Mouse (Mus musculus): Measurements from ENCODE around the gene Sik3. TPM values are rescaled to one million over a fixed set of nuclear protein-coding genes. Genes with fewer than 3 reads are reported as not detected.

Sik3 gene
- 11.8 and 12.6 TPM in 2 replicates for polyA plus RNA-seq (2016; fragmentation: Nextera tagmentation; extraction: Ambion mirVana)

DNA sequence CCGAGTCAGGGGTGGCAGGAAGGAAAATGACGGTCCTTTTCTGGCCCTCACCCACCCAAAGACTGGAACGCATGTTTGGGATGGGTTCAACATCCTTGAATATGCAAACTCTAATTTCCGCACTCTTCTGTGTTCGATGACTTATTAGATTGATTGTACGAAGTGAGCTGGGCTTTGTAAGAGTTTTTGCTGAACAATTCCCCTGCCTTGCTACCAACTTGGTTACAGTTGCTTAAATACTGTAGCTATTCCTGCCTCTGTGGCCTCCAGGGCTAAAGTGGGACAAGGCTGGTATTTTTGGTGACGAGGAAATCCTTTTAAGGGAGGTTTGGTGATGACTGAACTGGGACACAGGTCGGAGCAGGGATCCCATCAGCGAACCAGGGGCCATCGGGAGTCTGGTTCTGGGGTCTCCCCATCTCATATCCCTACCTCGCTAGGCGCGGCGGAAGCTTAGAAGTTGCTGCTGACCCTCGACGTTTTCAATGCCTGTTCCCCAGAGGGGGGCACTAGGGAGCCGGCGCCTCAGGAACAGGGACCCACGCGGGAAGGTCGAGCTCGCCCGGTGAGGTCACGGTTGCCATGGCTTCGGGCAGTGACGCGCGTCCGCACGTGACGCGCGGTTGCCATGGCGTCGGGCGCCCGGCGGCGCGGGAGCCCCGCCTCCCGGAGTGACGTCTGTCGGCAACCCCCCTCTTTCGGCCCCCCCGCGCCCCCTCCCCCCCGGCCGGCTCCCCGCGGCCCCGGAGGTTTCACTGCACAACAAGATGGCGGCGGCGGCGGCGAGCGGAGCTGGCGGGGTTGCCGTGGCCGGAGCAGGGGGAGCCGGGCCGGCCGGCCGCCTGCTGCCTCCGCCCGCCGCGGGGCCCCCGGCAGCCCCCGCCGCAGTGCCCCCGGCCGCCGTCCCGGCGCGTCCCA lies at the start of gene Sik3, which contains the start of gene Pafah1b2:
TSS of gene Sik3 (plus strand) at position 730 of the 918 bp plus-strand sequence.
TSS of gene Pafah1b2 (minus strand) at position 600 of the 918 bp plus-strand sequence.
- H3K36me3 ChIP-seq: no peaks in the 10 kb centered on the region

DNA sequence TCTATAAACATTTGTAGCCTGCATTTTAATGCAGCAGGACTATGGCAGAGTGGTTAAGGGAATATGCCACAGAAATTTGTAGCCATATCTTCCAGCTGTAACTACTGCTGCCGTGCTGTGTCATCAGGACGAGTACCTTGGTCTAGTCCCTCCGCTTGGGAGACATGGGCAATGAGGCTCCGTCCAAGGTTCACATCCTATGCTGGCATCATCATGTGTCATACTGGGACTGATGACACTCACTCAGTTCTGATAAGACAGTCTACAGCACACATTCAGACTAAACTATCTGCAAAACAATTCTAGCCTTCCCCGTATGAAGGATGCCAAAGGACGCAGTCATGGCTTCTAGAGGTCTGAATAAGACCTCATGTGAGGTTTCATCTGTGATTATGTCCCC lies 49.0 kb upstream of the Sik3 start:
- Histone ChIP-seq H3K9ac (replicated peaks) (no peak overlapping the region), H3K27me3 (no peaks in the 10 kb centered on the region), H3K27ac (replicated peaks) (no peak overlapping the region), H3K4me2 (replicated peaks) (no peak overlapping the region), H3K4me3 (no peak overlapping the region), H3K4me1 (no peaks in the 10 kb centered on the region), H3K9me3 (no peaks in the 10 kb centered on the region), H3K36me3 (peaks cover 76% of the 10 kb centered on the region)
- no peak for ATAC-seq (ENCODE audit: low FRiP score, low read depth)
- WGBS: 94% methylated on average over 6 of the region's 6 CpGs

More for the DNA sequence above, at the start of gene Sik3, which contains the start of gene Pafah1b2:
- Histone ChIP-seq H3K9me3 (no peaks in the 10 kb centered on the region), H3K9ac (replicated peaks) (peak within 1 kb of the TSS; percentile 98), H3K27me3 (no peaks in the 10 kb centered on the region; the same call in 1 of the 2 replicates), H3K27ac (replicated peaks) (peak within 1 kb of the TSS; percentile 90), H3K4me3 (peak within 1 kb of the TSS; percentile 91), H3K4me1 (peaks cover 46% of the 10 kb centered on the region), H3K4me2 (replicated peaks) (peak within 1 kb of the TSS; percentile 76)
- ATAC-seq (ENCODE audit: low FRiP score, low read depth): peak; percentile 83
- 6% methylated on average over 38 of the region's 78 CpGs for WGBS

DNA sequence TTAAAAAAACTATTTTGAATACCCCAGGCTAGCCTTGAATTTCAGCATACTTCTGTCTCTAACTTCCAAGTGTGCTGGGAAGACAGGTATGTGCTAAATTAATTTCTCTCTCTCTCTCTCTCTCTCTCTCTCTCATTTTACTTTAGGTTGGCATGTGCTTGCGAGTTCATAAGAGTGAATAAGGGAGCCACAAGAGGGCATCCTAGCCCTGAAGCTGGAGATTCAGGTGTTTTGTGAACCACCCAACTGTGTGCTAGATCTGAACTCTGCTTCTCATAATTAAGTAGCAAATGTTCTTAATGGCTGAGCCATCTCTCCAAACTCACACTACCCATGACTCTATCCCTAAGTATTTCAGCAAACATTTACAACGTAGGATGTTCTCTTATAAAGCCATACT lies 35.7 kb upstream of the Sik3 start:
- Histone ChIP-seq H3K9ac (replicated peaks) (no peak overlapping the region), H3K27me3 (no peaks in the 10 kb centered on the region), H3K4me1 (peaks cover 13% of the 10 kb centered on the region), H3K27ac (replicated peaks) (no peak overlapping the region), H3K9me3 (no peaks in the 10 kb centered on the region), H3K4me3 (no peak overlapping the region), H3K36me3 (peaks cover 43% of the 10 kb centered on the region), H3K4me2 (replicated peaks) (no peak overlapping the region)
- WGBS: 87% methylated on average over 2 of the region's 2 CpGs
- no peak for ATAC-seq (ENCODE audit: low FRiP score, low read depth)

DNA sequence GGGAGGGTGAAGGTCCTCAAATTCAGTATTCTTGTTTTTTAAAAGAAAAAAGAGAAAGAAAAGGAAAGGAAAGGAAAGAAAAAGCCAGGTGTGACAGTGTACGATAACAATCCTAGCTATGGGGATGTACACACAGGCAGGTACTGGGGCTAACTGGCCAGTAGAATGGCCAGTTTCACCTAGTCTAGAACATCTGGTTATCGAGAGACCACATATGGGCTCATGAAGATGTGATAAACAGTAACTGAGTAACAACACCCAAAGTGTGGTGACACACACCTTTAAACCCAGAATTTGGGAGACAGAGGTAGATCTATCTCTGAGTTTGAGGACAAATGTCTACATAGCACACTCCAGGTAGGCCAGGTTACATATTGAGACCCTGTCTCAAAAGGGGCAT lies 32.8 kb upstream of the Sik3 start:
- no peak for ATAC-seq (ENCODE audit: low FRiP score, low read depth)
- Histone ChIP-seq H3K4me3 (no peak overlapping the region), H3K36me3 (peaks cover 21% of the 10 kb centered on the region), H3K27ac (replicated peaks) (no peak overlapping the region), H3K4me1 (peaks cover 30% of the 10 kb centered on the region), H3K9me3 (no peaks in the 10 kb centered on the region), H3K9ac (replicated peaks) (no peak overlapping the region), H3K27me3 (no peaks in the 10 kb centered on the region), H3K4me2 (replicated peaks) (no peak overlapping the region)
- 96% methylated on average over 2 of the region's 2 CpGs for WGBS

DNA sequence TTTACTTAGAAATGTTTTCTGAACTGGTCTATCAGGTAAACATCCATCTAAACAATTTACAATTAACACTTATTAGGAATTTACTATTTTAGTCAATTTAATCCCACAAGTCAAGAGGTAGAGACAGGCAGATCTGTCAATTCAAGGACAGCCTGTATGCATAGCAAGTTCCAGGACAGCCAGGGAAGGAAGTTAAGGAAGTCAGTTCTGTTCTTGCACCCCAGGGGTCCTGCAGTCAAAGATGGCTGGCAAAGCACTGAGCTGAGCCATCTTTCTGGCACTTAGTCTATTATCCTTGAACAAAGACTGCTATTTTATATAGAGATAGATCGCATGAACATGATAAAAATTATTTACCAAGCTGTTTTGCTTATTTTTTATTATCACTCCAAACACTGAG lies 32.0 kb upstream of the Sik3 start:
- ATAC-seq (ENCODE audit: low FRiP score, low read depth): no peak
- 100% methylated on average over 1 of the region's 1 CpGs for WGBS
- no peak overlapping the region for H3K4me2 ChIP-seq (replicated peaks)

DNA sequence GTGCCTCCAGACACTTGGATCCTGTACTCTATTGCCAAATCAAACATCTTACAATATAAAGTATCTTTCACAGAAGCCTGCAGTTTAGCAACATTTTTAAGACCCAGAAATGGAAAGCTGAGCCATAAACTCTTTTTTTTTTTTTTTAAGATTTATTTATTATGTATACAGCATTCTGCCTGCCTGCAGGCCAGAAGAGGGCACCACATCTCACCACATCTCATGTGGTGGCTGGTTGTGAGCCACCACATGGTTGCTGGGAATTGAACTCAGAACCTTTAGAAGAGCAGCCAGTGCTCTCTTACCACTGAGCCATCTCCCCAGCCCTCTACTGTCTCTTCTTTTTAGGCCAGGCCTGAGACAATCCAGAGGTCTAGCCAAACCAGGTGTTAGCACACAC lies 31.3 kb upstream of the Sik3 start:
- Histone ChIP-seq H3K27me3 (no peaks in the 10 kb centered on the region), H3K9me3 (no peaks in the 10 kb centered on the region), H3K4me2 (replicated peaks) (no peak overlapping the region), H3K4me3 (no peak overlapping the region), H3K27ac (replicated peaks) (no peak overlapping the region), H3K9ac (replicated peaks) (no peak overlapping the region), H3K4me1 (peaks cover 39% of the 10 kb centered on the region), H3K36me3 (0 out of 2 replicates have a peak, but pooled peaks cover 9% of the 10 kb centered on the region)
- ATAC-seq (ENCODE audit: low FRiP score, low read depth): no peak

More for the DNA sequence above, 32.0 kb upstream of the Sik3 start:
- H3K9ac ChIP-seq (replicated peaks): no peak overlapping the region
- H3K36me3 ChIP-seq: peaks cover 15% of the 10 kb centered on the region; the same call in 1 of the 2 replicates
- H3K4me1 ChIP-seq: peaks cover 36% of the 10 kb centered on the region
- H3K27ac ChIP-seq (replicated peaks): no peak overlapping the region
- H3K4me3 ChIP-seq: no peak overlapping the region
- H3K27me3 ChIP-seq: no peaks in the 10 kb centered on the region
- H3K9me3 ChIP-seq: no peaks in the 10 kb centered on the region

DNA sequence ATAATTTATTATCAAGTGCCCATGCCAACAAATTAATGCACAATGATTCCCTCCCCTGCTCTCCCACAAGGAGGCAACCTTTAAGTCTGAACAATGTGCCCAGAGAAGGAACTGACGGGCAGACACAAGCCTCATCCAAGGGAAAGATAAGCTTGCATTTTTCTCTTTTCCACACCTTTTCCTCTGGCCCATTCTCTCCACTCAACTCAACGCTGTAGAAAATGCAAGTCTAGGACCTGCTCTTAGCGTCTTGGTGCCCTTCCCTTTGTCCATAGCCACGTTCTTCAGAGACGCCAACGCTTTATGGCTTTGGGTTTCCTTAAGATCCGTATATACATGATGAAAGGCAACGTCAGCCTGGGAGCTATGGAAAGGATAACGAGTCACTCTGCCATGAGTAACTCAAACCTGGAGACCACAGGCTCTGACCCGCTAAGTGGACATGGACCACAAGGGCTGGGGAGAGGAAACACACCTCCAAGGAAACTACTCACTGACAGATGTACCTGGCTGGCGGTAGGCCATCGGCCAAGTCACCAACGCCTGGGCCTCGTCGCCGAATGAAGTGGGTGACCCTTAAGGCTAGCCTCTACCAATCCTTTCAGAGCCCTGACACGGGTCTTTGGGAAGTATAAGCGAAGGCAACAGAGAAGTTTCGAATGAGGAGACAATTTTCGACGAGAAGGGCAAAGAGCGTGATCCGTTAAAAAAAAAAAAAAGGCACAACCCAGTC lies 28.8 kb upstream of the Sik3 start:
- Histone ChIP-seq H3K4me3 (peak overlapping the region; percentile 98), H3K27me3 (no peaks in the 10 kb centered on the region), H3K9me3 (no peaks in the 10 kb centered on the region), H3K4me2 (replicated peaks) (peak overlapping the region; percentile 94), H3K4me1 (peaks cover 39% of the 10 kb centered on the region), H3K9ac (replicated peaks) (peak overlapping the region; percentile 97), H3K36me3 (0 out of 2 replicates have a peak, but pooled peaks cover 4% of the 10 kb centered on the region), H3K27ac (replicated peaks) (peak overlapping the region; percentile 96)
- ATAC-seq (ENCODE audit: low FRiP score, low read depth): peak; percentile 14; the same call in 1 of the 2 replicates
- WGBS: 2% methylated on average over 23 of the region's 23 CpGs

DNA sequence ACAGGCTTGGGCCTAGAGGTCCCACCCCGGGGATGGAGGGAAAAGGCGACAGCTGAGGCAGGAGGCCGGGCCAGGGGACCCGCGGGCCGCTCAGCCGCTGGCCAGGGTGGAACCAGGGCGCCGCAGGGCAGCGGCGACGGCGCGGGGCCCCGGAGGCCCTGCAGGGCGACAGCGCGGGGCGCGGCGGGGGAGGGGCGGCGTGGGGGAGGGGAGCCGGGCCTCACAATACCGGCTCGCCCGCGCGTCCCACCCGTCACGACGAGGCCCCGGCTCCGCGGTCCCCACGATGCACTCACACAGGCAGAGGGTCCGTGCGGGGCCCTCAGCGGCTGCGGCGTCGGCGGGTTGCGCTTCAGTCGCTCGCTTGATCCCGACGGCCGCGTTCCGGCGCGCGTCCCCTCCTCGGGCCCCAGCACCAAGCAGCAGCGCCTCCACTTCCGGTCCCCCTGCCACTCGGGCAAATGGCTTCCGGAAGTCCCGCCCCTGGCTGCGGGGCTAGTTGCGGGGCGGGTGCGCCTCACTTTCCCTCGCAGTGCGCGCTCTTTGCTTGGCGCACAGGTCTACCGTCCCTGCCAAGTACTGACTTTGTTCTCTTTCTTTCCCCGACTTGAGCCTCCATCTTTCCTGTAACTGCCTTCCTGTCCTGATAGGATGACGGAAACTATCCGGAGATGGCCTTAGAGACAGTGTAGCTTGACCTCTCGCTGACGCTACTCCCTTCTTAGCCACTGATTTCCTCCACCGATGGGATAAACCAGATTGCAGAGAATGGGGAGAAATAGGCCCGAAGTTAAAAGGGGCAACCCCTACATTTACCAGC lies 28.0 kb upstream of the Sik3 start:
- Histone ChIP-seq H3K4me1 (peaks cover 39% of the 10 kb centered on the region), H3K27ac (replicated peaks) (peak overlapping the region; percentile 96), H3K27me3 (no peaks in the 10 kb centered on the region), H3K9ac (replicated peaks) (peak overlapping the region; percentile 97), H3K36me3 (0 out of 2 replicates have a peak, but pooled peaks cover 4% of the 10 kb centered on the region), H3K4me3 (peak overlapping the region; percentile 98), H3K9me3 (no peaks in the 10 kb centered on the region), H3K4me2 (replicated peaks) (peak overlapping the region; percentile 94)
- ATAC-seq (ENCODE audit: low FRiP score, low read depth): peak; percentile 94
- WGBS: under 1% methylated on average over 64 of the region's 76 CpGs

DNA sequence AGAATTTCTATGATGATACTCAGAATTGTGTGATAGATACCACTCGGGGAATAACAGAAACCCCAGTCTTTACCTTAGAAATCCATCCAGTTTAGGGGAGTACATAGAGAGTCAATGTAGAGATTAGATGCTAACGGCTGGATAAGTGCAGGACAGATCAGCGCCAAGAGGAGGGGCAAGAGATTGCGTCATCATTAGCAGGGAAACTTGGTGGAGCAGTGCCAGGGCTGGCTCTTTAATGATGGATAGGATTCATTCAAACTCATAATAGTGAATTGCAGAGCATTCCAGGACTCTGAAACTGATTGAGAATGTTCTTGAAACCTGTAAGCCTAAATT lies 27.4 kb upstream of the Sik3 start:
- H3K4me3 ChIP-seq: peak overlapping the region; percentile 98
- 0% methylated on average over 4 of the region's 4 CpGs for WGBS
- peak; percentile 74 for ATAC-seq (ENCODE audit: low FRiP score, low read depth)
- H3K27ac ChIP-seq (replicated peaks): peak overlapping the region; percentile 96
- no peaks in the 10 kb centered on the region for H3K27me3 ChIP-seq
- H3K9ac ChIP-seq (replicated peaks): peak overlapping the region; percentile 97
- no peaks in the 10 kb centered on the region for H3K9me3 ChIP-seq
- H3K4me1 ChIP-seq: peaks cover 34% of the 10 kb centered on the region
- H3K4me2 ChIP-seq (replicated peaks): peak overlapping the region; percentile 94
- H3K36me3 ChIP-seq: 0 out of 2 replicates have a peak, but pooled peaks cover 4% of the 10 kb centered on the region

DNA sequence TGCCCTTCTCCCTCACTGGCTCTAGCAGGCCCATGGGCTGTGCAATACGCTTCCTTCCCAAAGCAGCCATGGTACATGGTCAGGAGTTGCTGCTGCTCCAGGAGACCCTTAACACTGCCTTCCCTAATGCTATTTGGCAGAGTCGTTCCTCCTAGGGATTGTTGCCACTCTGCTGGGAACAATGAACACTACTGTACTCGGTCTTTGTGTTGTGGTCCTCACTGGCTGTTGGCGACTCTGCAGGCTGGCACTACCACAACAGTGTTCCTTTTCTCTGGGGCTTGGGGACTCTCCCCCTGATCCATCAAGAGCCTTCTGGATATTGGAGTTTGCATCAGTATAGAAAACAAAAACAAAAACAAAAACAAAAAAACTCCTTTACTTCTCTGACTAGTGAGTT lies 13.6 kb upstream of the Sik3 start:
- Histone ChIP-seq H3K9ac (replicated peaks) (no peak overlapping the region), H3K4me1 (no peaks in the 10 kb centered on the region), H3K27me3 (no peaks in the 10 kb centered on the region), H3K36me3 (no peaks in the 10 kb centered on the region), H3K4me2 (replicated peaks) (no peak overlapping the region), H3K4me3 (no peak overlapping the region), H3K9me3 (no peaks in the 10 kb centered on the region), H3K27ac (replicated peaks) (no peak overlapping the region)
- WGBS: 73% methylated on average over 4 of the region's 4 CpGs
- ATAC-seq (ENCODE audit: low FRiP score, low read depth): no peak

DNA sequence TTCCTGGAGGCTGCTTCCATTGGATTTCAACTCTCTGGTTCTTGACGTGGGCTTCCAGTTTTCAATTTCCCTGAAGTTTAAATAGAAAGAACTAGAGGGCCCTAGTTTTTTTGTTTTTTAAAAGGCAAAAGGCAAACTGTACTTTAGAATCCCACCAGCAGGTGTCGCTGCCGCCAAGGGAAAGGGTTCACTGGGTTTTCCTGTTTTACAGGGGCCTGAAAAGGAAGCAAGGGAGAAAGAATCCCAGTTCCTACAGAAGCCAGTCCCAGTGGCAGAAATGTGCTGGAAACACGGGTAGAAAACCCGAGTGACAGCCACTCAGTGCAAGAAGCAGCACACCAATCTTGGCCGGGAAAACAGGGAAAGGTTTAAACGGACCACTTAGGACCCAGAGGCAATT lies 8.9 kb upstream of the Sik3 start:
- no peak overlapping the region for H3K27ac ChIP-seq (replicated peaks)
- WGBS: 11% methylated on average over 7 of the region's 7 CpGs
- no peak overlapping the region for H3K9ac ChIP-seq (replicated peaks)
- ATAC-seq (ENCODE audit: low FRiP score, low read depth): no peak
- no peaks in the 10 kb centered on the region for H3K4me1 ChIP-seq
- no peaks in the 10 kb centered on the region for H3K36me3 ChIP-seq
- no peaks in the 10 kb centered on the region for H3K9me3 ChIP-seq
- no peak overlapping the region for H3K4me2 ChIP-seq (replicated peaks)
- H3K27me3 ChIP-seq: no peaks in the 10 kb centered on the region
- H3K4me3 ChIP-seq: no peak overlapping the region
